Mouse (Mus musculus): ENCODE data around the gene Ppan. TPM values are rescaled to one million over a fixed set of nuclear protein-coding genes. Genes with fewer than 3 reads are reported as not detected.

Ppan gene
- polyA plus RNA-seq, 1 experiment from 2014 or later = 132 TPM

DNA sequence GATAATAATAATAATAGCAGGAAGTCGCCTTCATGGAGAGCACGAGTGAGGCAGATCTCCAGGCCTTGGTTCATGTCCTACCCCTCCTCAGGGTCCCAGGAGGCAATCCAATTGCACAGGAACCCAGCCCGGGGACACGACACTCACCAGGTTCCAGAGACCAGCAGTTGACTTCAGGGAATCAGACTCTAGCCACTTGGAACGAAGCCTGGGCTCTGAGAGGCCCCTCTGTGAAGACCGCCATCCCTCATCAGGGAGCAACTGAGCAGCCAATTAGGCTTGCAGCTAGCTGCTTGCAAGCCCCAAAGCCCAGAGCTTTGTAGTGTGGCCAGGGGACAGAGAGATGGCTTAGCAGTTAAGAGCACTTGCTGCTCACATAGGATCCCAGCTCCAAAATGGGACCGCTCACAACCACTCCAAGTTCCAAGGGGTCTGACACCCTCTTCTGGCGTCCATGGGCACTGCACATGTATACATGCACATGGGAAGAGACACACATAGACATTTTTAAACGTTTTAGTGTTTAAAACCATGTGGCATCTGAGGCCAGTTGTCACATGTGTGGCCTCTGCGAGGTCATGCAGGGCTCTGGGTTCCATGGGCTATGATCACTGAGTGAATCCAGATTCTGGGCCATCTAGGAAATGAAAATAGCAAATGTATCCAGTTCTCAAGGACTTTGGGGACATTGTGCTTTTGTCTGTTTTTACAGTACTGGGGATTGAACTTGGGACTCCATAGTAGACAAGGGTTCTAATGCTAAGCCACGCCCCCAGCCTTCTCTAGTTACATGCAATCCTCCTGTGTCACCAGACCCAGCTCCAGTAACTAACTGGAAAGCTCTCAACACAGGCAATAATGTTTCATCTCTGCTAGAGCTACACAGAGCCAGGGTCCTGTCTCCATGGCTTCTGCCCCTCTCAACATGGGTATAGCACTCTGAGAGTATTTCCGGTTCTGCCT, 17.5 kb upstream of the Ppan start:
- Histone ChIP-seq H3K4me2 (no peak overlapping the region), H3K4me3 (no peak overlapping the region), H3K36me3 (peaks cover 19% of the 10 kb centered on the region), H3K4me1 (peaks cover 12% of the 10 kb centered on the region), H3K9me3 (replicated peaks) (no peaks in the 10 kb centered on the region), H3K27ac (no peak overlapping the region), H3K27me3 (replicated peaks) (peaks cover 55% of the 10 kb centered on the region), H3K9ac (no peak overlapping the region)
- ATAC-seq = no peak
- WGBS (ENCODE audit: insufficient replicate concordance) = 67% methylated on average over 12 of the region's 12 CpGs

DNA sequence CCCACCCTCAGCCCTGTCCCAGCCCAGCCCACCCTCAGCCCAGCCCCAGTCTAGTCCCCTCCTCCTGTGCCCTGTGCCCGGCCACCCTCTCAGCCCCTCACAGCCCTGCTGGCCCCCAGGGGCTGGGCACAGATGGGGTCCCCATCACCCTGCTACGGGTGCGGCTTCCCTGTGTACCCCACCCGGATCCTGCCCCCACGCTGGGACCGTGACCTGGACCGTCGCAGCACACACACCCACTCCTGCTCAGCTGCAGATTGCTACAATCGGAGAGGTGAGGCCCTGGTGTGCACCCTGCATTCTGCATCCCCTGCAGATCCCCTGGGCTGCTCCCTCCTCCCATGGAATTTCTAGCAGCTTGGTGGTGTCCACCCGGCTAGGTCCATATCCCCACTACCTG, 15.0 kb upstream of the Ppan start:
- no peak for ATAC-seq

DNA sequence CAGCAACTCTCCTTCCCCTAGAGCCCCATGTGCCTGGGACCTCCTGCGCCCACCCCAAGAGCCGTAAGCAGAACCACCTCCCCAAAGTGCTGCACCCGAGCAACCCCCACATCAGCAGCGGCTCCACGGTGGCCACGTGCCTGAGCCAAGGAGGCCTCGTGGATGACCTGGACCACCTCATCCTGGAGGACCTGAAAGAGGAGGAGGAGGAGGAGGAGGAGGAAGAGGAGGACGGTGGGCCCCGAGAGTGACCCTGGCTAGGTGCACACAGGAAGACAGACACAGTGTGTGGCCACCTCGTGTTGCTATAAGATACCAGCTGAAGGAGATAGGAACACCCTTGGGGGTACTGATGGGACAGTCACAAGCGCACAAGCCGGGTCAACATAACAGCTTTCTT, 14.5 kb upstream of the Ppan start:
- H3K4me2 ChIP-seq = no peak overlapping the region
- H3K27ac ChIP-seq = no peak overlapping the region
- peaks cover 25% of the 10 kb centered on the region for H3K27me3 ChIP-seq (replicated peaks)
- ATAC-seq = no peak
- no peak overlapping the region for H3K4me3 ChIP-seq
- H3K9me3 ChIP-seq (replicated peaks) = no peaks in the 10 kb centered on the region
- peaks cover 19% of the 10 kb centered on the region for H3K36me3 ChIP-seq
- H3K4me1 ChIP-seq = peaks cover 25% of the 10 kb centered on the region
- 79% methylated on average over 12 of the region's 12 CpGs for WGBS (ENCODE audit: insufficient replicate concordance)
- H3K9ac ChIP-seq = no peak overlapping the region

More for the DNA sequence above, 15.0 kb upstream of the Ppan start:
- Histone ChIP-seq H3K9ac (no peak overlapping the region), H3K27ac (no peak overlapping the region), H3K4me1 (peaks cover 25% of the 10 kb centered on the region), H3K36me3 (peaks cover 19% of the 10 kb centered on the region), H3K4me3 (no peak overlapping the region), H3K9me3 (replicated peaks) (no peaks in the 10 kb centered on the region), H3K27me3 (replicated peaks) (peaks cover 31% of the 10 kb centered on the region), H3K4me2 (no peak overlapping the region)
- WGBS (ENCODE audit: insufficient replicate concordance) = 79% methylated on average over 10 of the region's 10 CpGs

DNA sequence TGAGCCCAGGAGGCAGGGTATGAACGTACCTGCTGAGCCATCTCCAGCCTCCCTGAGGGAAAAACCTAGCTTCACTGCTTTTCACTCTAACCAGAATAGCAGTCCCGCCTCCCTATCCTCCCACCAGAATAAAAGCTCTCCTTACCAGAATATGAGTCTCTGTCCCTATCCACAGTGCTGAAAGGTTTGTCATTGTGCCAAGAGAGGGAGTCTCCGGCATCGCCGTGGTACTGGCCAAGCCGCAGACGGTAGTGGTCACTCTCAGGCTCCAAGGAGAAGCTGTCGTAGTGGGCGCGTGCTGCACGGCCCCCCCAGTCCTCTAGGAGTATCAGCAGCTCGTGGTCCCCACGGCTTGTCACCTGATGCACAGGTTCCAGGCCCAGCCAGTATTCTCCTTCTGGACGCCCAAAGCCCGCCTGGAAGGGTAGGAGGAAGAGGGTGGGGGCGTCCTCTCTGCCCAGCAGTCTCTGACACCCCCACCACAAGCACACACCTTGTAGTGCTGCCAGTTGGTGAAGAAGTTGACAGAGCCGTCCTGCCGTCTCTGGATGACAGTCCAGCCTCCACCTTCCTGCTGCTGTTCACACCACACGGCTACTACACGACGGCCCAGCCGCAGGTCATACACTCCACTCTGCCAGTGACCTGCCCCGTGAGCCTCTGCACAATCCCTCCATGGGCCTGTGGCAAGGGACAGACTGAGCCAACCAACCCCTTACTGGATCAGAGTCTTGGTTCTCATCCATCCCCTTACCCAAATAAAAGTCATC, 12.8 kb upstream of the Ppan start:
- WGBS (ENCODE audit: insufficient replicate concordance) = 70% methylated on average over 23 of the region's 23 CpGs
- no peak for ATAC-seq
- H3K9me3 ChIP-seq (replicated peaks) = no peaks in the 10 kb centered on the region
- no peak overlapping the region for H3K4me3 ChIP-seq
- H3K27ac ChIP-seq = no peak overlapping the region
- peaks cover 19% of the 10 kb centered on the region for H3K36me3 ChIP-seq
- no peak overlapping the region for H3K4me2 ChIP-seq
- 0 out of 2 replicates have a peak, but pooled peaks cover 9% of the 10 kb centered on the region for H3K27me3 ChIP-seq (replicated peaks)
- H3K4me1 ChIP-seq = peaks cover 31% of the 10 kb centered on the region
- no peak overlapping the region for H3K9ac ChIP-seq

DNA sequence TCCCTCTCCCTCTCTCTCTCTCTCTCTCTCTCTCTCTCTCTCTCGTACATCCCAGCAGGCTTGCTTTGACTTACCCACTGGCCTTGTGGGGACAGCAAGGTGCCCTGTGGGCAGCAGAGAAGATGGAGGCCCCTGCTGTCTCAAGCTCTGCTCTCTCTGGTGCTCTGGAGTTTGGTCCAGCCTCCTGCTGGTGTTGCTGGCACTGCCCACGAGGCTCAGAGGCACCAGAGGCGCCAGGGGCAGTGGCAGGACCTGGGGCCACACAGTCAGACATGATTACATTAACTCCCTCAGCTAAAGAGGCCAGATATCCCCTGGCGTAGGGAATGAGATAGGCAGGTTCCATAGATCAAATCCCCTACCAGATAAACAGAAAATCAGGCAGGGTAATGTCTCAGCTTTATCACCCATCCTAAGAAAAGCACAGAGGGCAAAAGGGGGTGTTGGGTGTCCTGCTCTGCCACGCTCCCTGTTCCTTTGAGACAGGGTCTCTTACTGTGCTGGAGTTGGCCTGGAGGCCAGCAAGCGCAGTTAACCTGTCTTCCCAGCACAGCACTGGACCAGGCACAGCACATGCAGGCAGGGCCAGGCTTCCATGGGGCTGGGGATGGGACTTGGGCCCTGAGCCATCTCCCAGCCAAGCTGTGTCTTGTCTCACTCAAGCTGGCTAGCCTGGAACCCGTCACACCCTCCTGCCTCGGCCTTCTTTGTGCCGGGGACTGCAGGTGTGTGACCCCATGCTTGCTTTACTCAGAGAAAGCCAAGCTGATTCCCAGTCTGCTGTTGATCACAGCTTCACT, 11.5 kb upstream of the Ppan start:
- H3K27me3 ChIP-seq (replicated peaks) = 0 out of 2 replicates have a peak, but pooled peaks cover under 1% of the 10 kb centered on the region
- H3K27ac ChIP-seq = no peak overlapping the region
- H3K9me3 ChIP-seq (replicated peaks) = no peaks in the 10 kb centered on the region
- no peak overlapping the region for H3K9ac ChIP-seq
- no peak overlapping the region for H3K4me3 ChIP-seq
- peak overlapping the region; percentile 92; the same call in 1 of the 2 replicates for H3K4me2 ChIP-seq
- H3K36me3 ChIP-seq = peaks cover 19% of the 10 kb centered on the region
- 70% methylated on average over 9 of the region's 9 CpGs for WGBS (ENCODE audit: insufficient replicate concordance)
- peaks cover 31% of the 10 kb centered on the region for H3K4me1 ChIP-seq
- ATAC-seq = no peak

DNA sequence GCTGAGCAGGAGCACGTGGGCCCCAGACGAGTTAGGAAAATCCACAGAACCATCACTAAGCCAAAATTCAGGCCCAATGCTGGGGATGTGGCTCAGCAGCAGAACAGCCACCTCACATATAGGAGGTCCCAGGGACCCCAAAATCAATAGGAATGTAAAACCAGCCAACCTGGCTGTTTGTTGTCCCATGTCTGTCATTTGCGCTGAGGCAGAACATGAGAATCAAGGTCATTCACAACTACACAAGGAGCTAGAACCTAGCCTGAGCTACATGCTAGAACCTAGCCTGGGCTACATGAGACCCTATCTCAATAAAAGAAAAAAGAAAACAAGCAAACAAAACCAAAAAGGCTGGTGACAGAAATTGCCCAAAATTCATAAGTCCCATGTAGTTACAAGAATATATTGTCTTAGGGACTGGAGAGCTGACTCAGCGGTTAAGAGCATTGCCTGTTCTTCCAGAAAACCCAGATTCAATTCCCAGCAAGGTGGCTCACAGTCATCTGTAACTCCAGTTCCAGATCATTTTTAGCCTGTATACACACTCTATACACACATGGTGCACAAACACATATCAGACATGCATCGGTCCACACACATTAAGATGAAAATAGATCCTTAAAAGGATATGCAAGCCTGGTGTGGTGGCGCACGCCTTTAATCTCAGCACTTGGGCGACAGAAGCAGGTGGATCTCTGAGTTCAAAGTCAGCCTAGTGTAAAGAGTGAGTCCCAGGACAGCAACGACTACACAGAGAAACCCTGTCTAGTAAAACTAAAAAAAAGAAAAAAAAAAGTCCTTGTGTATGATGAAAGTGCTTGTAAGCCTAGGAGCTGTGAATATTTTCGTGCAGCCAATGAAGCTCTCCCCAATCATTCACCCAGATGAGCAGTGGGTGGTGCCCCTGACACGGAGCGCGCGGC, 10.6 kb upstream of the Ppan start:
- Histone ChIP-seq H3K27ac (peak overlapping the region; percentile 90), H3K9ac (peak overlapping the region; percentile 82), H3K36me3 (peaks cover 19% of the 10 kb centered on the region), H3K27me3 (replicated peaks) (no peaks in the 10 kb centered on the region), H3K4me1 (peaks cover 31% of the 10 kb centered on the region), H3K4me2 (peak overlapping the region; percentile 92), H3K9me3 (replicated peaks) (no peaks in the 10 kb centered on the region), H3K4me3 (peak overlapping the region; percentile 60)
- no peak for ATAC-seq
- WGBS (ENCODE audit: insufficient replicate concordance) = 35% methylated on average over 14 of the region's 14 CpGs

DNA sequence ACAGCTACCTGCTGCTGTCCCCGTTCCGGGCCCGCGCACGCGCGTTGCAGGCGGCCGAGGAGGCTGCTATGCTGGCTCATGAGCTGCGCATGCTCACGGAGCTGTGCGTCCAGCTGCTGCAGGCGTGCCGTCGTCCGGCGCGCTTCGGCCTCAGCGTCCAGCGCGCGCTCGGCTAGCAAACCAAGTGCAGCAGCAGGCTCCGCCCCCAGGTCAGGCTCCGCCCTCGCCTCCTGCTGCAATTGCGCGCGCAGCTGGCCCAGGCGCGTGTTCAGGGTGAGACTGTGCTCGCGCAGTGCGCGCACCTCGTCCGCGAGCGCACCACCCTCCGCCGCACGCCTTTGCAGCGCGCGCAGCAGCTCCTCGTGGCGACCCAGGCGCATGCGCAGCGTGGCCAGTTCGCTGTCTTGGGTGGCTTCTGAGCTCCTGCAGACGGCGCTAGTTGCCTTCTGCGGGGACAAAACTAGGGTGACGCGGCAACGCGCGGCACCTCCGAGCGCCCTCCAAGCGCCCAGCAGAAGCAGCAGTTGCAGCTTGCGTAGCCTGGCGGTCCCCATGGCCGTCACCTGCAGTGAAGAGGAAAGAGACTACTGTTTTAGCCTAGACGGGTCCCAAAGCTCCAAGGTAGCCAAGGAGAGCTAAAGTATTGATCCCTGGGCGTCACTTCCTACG, 9.8 kb upstream of the Ppan start:
- peak overlapping the region; percentile 90 for H3K27ac ChIP-seq
- peak overlapping the region; percentile 92 for H3K4me2 ChIP-seq
- no peaks in the 10 kb centered on the region for H3K9me3 ChIP-seq (replicated peaks)
- peak overlapping the region; percentile 82 for H3K9ac ChIP-seq
- H3K4me3 ChIP-seq = peak overlapping the region; percentile 60
- peaks cover 12% of the 10 kb centered on the region for H3K36me3 ChIP-seq
- H3K4me1 ChIP-seq = peaks cover 31% of the 10 kb centered on the region
- peak; percentile 94 for ATAC-seq
- WGBS (ENCODE audit: insufficient replicate concordance) = under 1% methylated on average over 69 of the region's 69 CpGs
- no peaks in the 10 kb centered on the region for H3K27me3 ChIP-seq (replicated peaks)

DNA sequence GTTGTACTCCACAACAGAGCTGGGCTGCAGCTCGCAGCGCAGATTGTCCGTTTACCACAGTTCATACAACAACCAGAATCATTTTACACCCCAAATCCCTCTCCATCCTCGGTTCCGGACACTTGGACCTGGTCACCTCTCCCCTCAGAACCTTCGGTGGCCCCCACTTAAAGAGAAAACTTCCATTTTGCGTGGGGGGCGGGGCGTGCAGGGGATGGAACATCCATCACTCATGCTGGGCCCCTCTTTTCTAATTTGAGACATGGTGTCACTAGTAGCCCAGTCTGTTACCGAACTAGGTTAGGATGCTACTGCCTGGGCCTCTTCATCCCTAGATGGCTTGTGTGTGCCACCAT, 9.3 kb upstream of the Ppan start:
- peak overlapping the region; percentile 60 for H3K4me3 ChIP-seq
- no peaks in the 10 kb centered on the region for H3K9me3 ChIP-seq (replicated peaks)
- peak overlapping the region; percentile 82 for H3K9ac ChIP-seq
- ATAC-seq = no peak
- H3K27me3 ChIP-seq (replicated peaks) = no peaks in the 10 kb centered on the region
- peak overlapping the region; percentile 92 for H3K4me2 ChIP-seq
- peaks cover 31% of the 10 kb centered on the region for H3K4me1 ChIP-seq
- peaks cover 9% of the 10 kb centered on the region for H3K36me3 ChIP-seq
- H3K27ac ChIP-seq = peak overlapping the region; percentile 90
- 21% methylated on average over 10 of the region's 10 CpGs for WGBS (ENCODE audit: insufficient replicate concordance)

DNA sequence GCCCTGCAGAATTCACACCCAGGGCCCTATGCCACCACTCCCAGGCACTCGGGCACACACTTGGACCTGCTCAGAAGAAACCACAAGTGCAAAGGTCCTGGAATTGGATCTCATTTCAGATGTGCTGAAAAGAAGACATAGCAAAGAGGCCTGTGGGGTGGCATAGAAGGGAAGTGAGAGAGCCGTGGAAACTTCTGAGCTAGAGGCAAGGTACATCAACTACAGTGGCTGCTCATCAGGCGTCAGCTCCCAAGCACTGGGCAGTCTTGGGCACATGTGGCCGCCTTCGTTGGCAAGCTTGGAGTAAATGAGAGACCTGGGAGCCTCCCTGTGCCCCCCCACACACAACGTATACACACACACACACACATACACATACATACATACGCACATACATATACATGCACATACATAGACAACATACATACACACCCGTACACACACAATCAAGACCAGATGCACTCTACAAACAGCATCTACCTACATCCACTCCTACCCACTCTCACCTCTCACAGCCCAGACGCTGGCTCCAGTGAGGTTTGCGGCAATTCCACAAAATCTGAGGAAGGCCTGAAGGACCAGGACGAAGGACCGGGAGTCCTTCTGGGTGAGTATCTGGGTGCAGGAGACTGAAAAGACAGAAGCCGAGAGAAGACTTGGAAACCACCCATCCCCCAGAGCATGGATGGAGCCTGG, 8.7 kb upstream of the Ppan start, which contains the start of gene Angptl6:
Gene Angptl6, minus strand, starts transcription at position 631 of the 696 bp plus-strand sequence.
- H3K27ac ChIP-seq = peak within 1 kb of the TSS; percentile 90
- H3K4me1 ChIP-seq = peaks cover 31% of the 10 kb centered on the region
- H3K9me3 ChIP-seq (replicated peaks) = no peaks in the 10 kb centered on the region
- H3K4me2 ChIP-seq = peak within 1 kb of the TSS; percentile 92
- no peak for ATAC-seq
- H3K4me3 ChIP-seq = peak within 1 kb of the TSS; percentile 60
- peaks cover 5% of the 10 kb centered on the region; the same call in 1 of the 2 replicates for H3K36me3 ChIP-seq
- no peaks in the 10 kb centered on the region for H3K27me3 ChIP-seq (replicated peaks)
- H3K9ac ChIP-seq = peak within 1 kb of the TSS; percentile 82
- 80% methylated on average over 13 of the region's 13 CpGs for WGBS (ENCODE audit: insufficient replicate concordance)

DNA sequence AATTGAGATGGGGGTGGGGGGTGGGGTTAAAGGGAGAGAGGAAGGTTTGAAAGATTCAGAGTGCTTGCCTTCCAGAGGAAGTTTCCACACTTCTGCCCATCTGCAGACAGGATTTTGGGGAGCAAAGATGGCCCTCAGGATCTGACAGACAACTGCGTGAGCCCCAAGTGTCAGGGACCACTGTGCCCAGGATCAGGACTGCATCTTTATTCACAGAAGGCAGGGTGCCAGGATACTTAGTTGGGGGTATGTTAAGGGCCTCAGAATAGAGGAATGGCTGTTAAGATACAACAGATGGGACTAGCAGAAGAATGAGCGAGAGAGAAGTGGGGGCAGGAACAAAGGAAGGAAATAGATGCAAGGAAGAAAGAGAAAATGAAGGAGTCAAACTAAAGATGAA, 1.4 kb upstream of the Ppan start:
- Histone ChIP-seq H3K4me1 (peaks cover 31% of the 10 kb centered on the region), H3K9me3 (replicated peaks) (no peaks in the 10 kb centered on the region), H3K27me3 (replicated peaks) (no peaks in the 10 kb centered on the region), H3K9ac (no peak overlapping the region), H3K27ac (no peak overlapping the region), H3K4me2 (no peak overlapping the region), H3K4me3 (no peak overlapping the region), H3K36me3 (peaks cover 24% of the 10 kb centered on the region)
- WGBS (ENCODE audit: insufficient replicate concordance) = 81% methylated on average over 2 of the region's 2 CpGs
- no peak for ATAC-seq
